Comparison of ENCODE assay signal across 9 mouse cellular contexts in genomic region chr9:57600620-57601352, GRCm38 (mm10). TPM values are rescaled to one million over a fixed set of nuclear protein-coding genes. Genes with fewer than 3 reads are reported as not detected.
DNase-seq lines count a peak whose midpoint lies in the region; ATAC-seq lines count a peak whose summit lies in the region.
"Had no signal": no experiment of that assay in that cellular context is flagged by ENCODE, and none has a peak within 500 bp of the region (broad histone marks: within the 10 kb centered on the region; RNA-seq: fewer than 3 reads in every experiment).

No protein-coding gene starts in this region.

- no peaks in the 10 kb centered on the region for H3K9me3 ChIP-seq in limb, embryonic 11.5 days (ENCODE audit: control insufficient read depth, low read length)
- H3K9me3 ChIP-seq in limb, embryonic 10.5 days (replicated peaks) = no peaks in the 10 kb centered on the region
- no peaks in the 10 kb centered on the region for H3K9me3 ChIP-seq in intestine, embryonic 14.5 days (ENCODE audit: control insufficient read depth, low read length)
- H3K9me3 ChIP-seq in midbrain, embryonic 14.5 days (ENCODE audit: control insufficient read depth, low read length) = no peaks in the 10 kb centered on the region
- H3K9me3 ChIP-seq: limb, embryonic 12.5 days had no signal

- H3K4me1 ChIP-seq in limb, embryonic 11.5 days (ENCODE audit: control insufficient read depth, insufficient read depth, low read length) = peaks cover 3% of the 10 kb centered on the region; the same call in 1 of the 2 replicates
- H3K4me1 ChIP-seq in limb, embryonic 10.5 days = peaks cover 24% of the 10 kb centered on the region
- 0 out of 2 replicates have a peak, but pooled peaks cover 8% of the 10 kb centered on the region for H3K4me1 ChIP-seq in intestine, embryonic 14.5 days (replicated peaks; ENCODE audit: control insufficient read depth, insufficient read depth, low read length)
- peaks cover 23% of the 10 kb centered on the region for H3K4me1 ChIP-seq in midbrain, embryonic 14.5 days (ENCODE audit: control insufficient read depth, insufficient read depth, low read length)

- no peak for ATAC-seq in limb, embryonic 11.5 days (ENCODE audit: insufficient number of reproducible peaks, low FRiP score, low TSS enrichment, low read depth)
- 0 out of 2 replicates have a peak, but pooled peaks have one; percentile 45 for ATAC-seq in common myeloid progenitor, adult 5-6 weeks (replicated peaks; ENCODE audit: low read depth, poor library complexity, severe bottlenecking)
- peak; percentile 73 for ATAC-seq in intestine, embryonic 14.5 days (replicated peaks; ENCODE audit: low FRiP score, low TSS enrichment, low read depth)
- ATAC-seq in midbrain, embryonic 14.5 days (ENCODE audit: low FRiP score, low TSS enrichment) = no peak

- no peak overlapping the region for H3K9ac ChIP-seq in limb, embryonic 11.5 days (ENCODE audit: low read length)
- no peak overlapping the region for H3K9ac ChIP-seq in intestine, embryonic 14.5 days (ENCODE audit: low read length)
- no peak overlapping the region for H3K9ac ChIP-seq in midbrain, embryonic 14.5 days (replicated peaks; ENCODE audit: low read length)
- H3K9ac ChIP-seq: limb, embryonic 12.5 days had no signal

- H3K27ac ChIP-seq in limb, embryonic 11.5 days (replicated peaks; ENCODE audit: low read depth, low read length) = no peak overlapping the region
- H3K27ac ChIP-seq in limb, embryonic 10.5 days = no peak overlapping the region
- no peak overlapping the region for H3K27ac ChIP-seq in intestine, embryonic 14.5 days (ENCODE audit: low read depth)
- H3K27ac ChIP-seq in midbrain, embryonic 14.5 days (replicated peaks; ENCODE audit: low read depth, low read length) = no peak overlapping the region
- H3K27ac ChIP-seq: limb, embryonic 12.5 days had no signal

- peak; percentile 38 for DNase-seq in limb, embryonic 11.5 days (ENCODE audit: low spot score)
- DNase-seq in limb, embryonic 10.5 days (ENCODE audit: low spot score) = no peak
- DNase-seq in intestine, embryonic 14.5 days (ENCODE audit: low spot score) = peak; percentile 63
- DNase-seq in midbrain, embryonic 14.5 days = peak; percentile 44
- DNase-seq in urinary bladder, postnatal 36 days (ENCODE audit: low spot score in 2 of 2) = no peak
- DNase-seq in thymus, postnatal 14 days = no peak
- no peak for DNase-seq in layer of hippocampus, postnatal 10 days (ENCODE audit: low spot score in 2 of 2)

- no peaks in the 10 kb centered on the region for H3K36me3 ChIP-seq in limb, embryonic 11.5 days (ENCODE audit: control insufficient read depth, insufficient read depth, low read length)
- H3K36me3 ChIP-seq in limb, embryonic 10.5 days = no peaks in the 10 kb centered on the region
- no peaks in the 10 kb centered on the region for H3K36me3 ChIP-seq in intestine, embryonic 14.5 days (ENCODE audit: control insufficient read depth, insufficient read depth, low read length)
- no peaks in the 10 kb centered on the region; the same call in 1 of the 2 replicates for H3K36me3 ChIP-seq in midbrain, embryonic 14.5 days (ENCODE audit: control insufficient read depth, insufficient read depth, low read length)
- H3K36me3 ChIP-seq: limb, embryonic 12.5 days had no signal

- 3% methylated on average over 3 of the region's 3 CpGs for WGBS in limb, embryonic 11.5 days
- WGBS in limb, embryonic 10.5 days = 11% methylated on average over 3 of the region's 3 CpGs
- 2% methylated on average over 3 of the region's 3 CpGs for WGBS in intestine, embryonic 14.5 days
- 9% methylated on average over 3 of the region's 3 CpGs for WGBS in midbrain, embryonic 14.5 days

- H3K4me2 ChIP-seq in limb, embryonic 11.5 days (ENCODE audit: low read depth, severe bottlenecking) = no peak overlapping the region
- H3K4me2 ChIP-seq in intestine, embryonic 14.5 days (ENCODE audit: low read length) = no peak overlapping the region
- H3K4me2 ChIP-seq in midbrain, embryonic 14.5 days (ENCODE audit: low read length) = no peak overlapping the region
- H3K4me2 ChIP-seq: limb, embryonic 12.5 days had no signal

- no peaks in the 10 kb centered on the region for H3K27me3 ChIP-seq in limb, embryonic 11.5 days (ENCODE audit: control insufficient read depth, insufficient read depth, low read length)
- H3K27me3 ChIP-seq in limb, embryonic 10.5 days (ENCODE audit: low read depth, poor library complexity, severe bottlenecking) = peaks cover 11% of the 10 kb centered on the region
- H3K27me3 ChIP-seq in intestine, embryonic 14.5 days (replicated peaks; ENCODE audit: control insufficient read depth, insufficient read depth, low read length) = peaks cover 6% of the 10 kb centered on the region
- no peaks in the 10 kb centered on the region for H3K27me3 ChIP-seq in midbrain, embryonic 14.5 days (ENCODE audit: control insufficient read depth, insufficient read depth, low read length)

- H3K4me3 ChIP-seq in limb, embryonic 11.5 days (ENCODE audit: low read depth, low read length) = no peak overlapping the region
- no peak overlapping the region for H3K4me3 ChIP-seq in limb, embryonic 10.5 days
- H3K4me3 ChIP-seq in intestine, embryonic 14.5 days (ENCODE audit: low read depth, low read length) = no peak overlapping the region
- H3K4me3 ChIP-seq in midbrain, embryonic 14.5 days (replicated peaks; ENCODE audit: low read depth, low read length) = no peak overlapping the region
- H3K4me3 ChIP-seq: limb, embryonic 12.5 days had no signal

RNA-seq across cellular contexts. Expression of gene Cplx3, which starts 5.3 kb away (rescaled TPM):
- polyA plus RNA-seq in limb, embryonic 11.5 days (2014; fragmentation: Nextera tagmentation; extraction: Ambion mirVana) = not detected in 2 replicates
- not detected in 2 replicates for polyA plus RNA-seq in limb, embryonic 10.5 days (2016; fragmentation: Nextera tagmentation; extraction: Ambion mirVana)
- not detected in 2 replicates for total RNA-seq in common myeloid progenitor, adult 5-6 weeks (2017)
- polyA plus RNA-seq in intestine, embryonic 14.5 days (2014; fragmentation: Nextera tagmentation; extraction: Ambion mirVana) = not detected in 2 replicates
- polyA plus RNA-seq in midbrain, embryonic 14.5 days (2014; fragmentation: Nextera tagmentation; extraction: Ambion mirVana) = 0.74 and 0.96 TPM in 2 replicates
- 1 to 10 TPM; 1.9 to 2.6 TPM for total RNA-seq in layer of hippocampus, postnatal 10 days (2021)
- polyA plus RNA-seq: limb, embryonic 12.5 days had no signal

RNA-seq across cellular contexts. Expression of gene Ulk3, which starts 11.5 kb away (rescaled TPM):
- polyA plus RNA-seq in limb, embryonic 11.5 days (2014; fragmentation: Nextera tagmentation; extraction: Ambion mirVana) = 9.7 and 9.8 TPM in 2 replicates
- polyA plus RNA-seq in limb, embryonic 10.5 days (2016; fragmentation: Nextera tagmentation; extraction: Ambion mirVana) = 10.1 and 12.0 TPM in 2 replicates
- 4.1 and 10.6 TPM in 2 replicates for total RNA-seq in common myeloid progenitor, adult 5-6 weeks (2017)
- 14.2 and 14.3 TPM in 2 replicates for polyA plus RNA-seq in intestine, embryonic 14.5 days (2014; fragmentation: Nextera tagmentation; extraction: Ambion mirVana)
- 12.5 and 20.4 TPM in 2 replicates for polyA plus RNA-seq in midbrain, embryonic 14.5 days (2014; fragmentation: Nextera tagmentation; extraction: Ambion mirVana)
- total RNA-seq in layer of hippocampus, postnatal 10 days (2021) = 10 to 100 TPM; 26.3 to 27.0 TPM

RNA-seq across cellular contexts. Expression of gene Lman1l, which starts 19.8 kb away (rescaled TPM):
- polyA plus RNA-seq in limb, embryonic 11.5 days (2014; fragmentation: Nextera tagmentation; extraction: Ambion mirVana) = not detected in 2 replicates
- not detected in 2 replicates for polyA plus RNA-seq in limb, embryonic 10.5 days (2016; fragmentation: Nextera tagmentation; extraction: Ambion mirVana)
- not detected in 2 replicates for total RNA-seq in common myeloid progenitor, adult 5-6 weeks (2017)
- polyA plus RNA-seq in intestine, embryonic 14.5 days (2014; fragmentation: Nextera tagmentation; extraction: Ambion mirVana) = not detected in 2 replicates
- not detected in 2 replicates for polyA plus RNA-seq in midbrain, embryonic 14.5 days (2014; fragmentation: Nextera tagmentation; extraction: Ambion mirVana)
- not detected for total RNA-seq in layer of hippocampus, postnatal 10 days (2021)
- polyA plus RNA-seq: limb, embryonic 12.5 days had no signal

RNA-seq across cellular contexts. Expression of gene Scamp2, which starts 40.0 kb away (rescaled TPM):
- polyA plus RNA-seq in limb, embryonic 11.5 days (2014; fragmentation: Nextera tagmentation; extraction: Ambion mirVana) = 44.4 and 44.7 TPM in 2 replicates
- polyA plus RNA-seq in limb, embryonic 10.5 days (2016; fragmentation: Nextera tagmentation; extraction: Ambion mirVana) = 37.4 and 41.9 TPM in 2 replicates
- 19.2 and 24.9 TPM in 2 replicates for total RNA-seq in common myeloid progenitor, adult 5-6 weeks (2017)
- polyA plus RNA-seq in intestine, embryonic 14.5 days (2014; fragmentation: Nextera tagmentation; extraction: Ambion mirVana) = 75.5 and 80.2 TPM in 2 replicates
- polyA plus RNA-seq in midbrain, embryonic 14.5 days (2014; fragmentation: Nextera tagmentation; extraction: Ambion mirVana) = 48.2 TPM in 2 replicates
- total RNA-seq in layer of hippocampus, postnatal 10 days (2021) = 10 to 100 TPM; 28.9 to 33.3 TPM

RNA-seq across cellular contexts. Expression of gene Mpi, which starts 48.2 kb away (rescaled TPM):
- polyA plus RNA-seq in limb, embryonic 11.5 days (2014; fragmentation: Nextera tagmentation; extraction: Ambion mirVana) = 43.5 and 43.8 TPM in 2 replicates
- polyA plus RNA-seq in limb, embryonic 10.5 days (2016; fragmentation: Nextera tagmentation; extraction: Ambion mirVana) = 60.0 and 61.3 TPM in 2 replicates
- 10.7 and 14.5 TPM in 2 replicates for total RNA-seq in common myeloid progenitor, adult 5-6 weeks (2017)
- 40.4 and 42.7 TPM in 2 replicates for polyA plus RNA-seq in intestine, embryonic 14.5 days (2014; fragmentation: Nextera tagmentation; extraction: Ambion mirVana)
- 53.5 and 56.5 TPM in 2 replicates for polyA plus RNA-seq in midbrain, embryonic 14.5 days (2014; fragmentation: Nextera tagmentation; extraction: Ambion mirVana)
- total RNA-seq in layer of hippocampus, postnatal 10 days (2021) = 10 to 100 TPM; 70.4 to 76.5 TPM

Comparison
In these comparisons a context has a peak if more than half of its experiments do, and no peak if none do; other contexts are left out.
1. DNase-seq: peak in limb, embryonic 11.5 days (single experiment), intestine, embryonic 14.5 days (single experiment) and midbrain, embryonic 14.5 days (single experiment); none in limb, embryonic 10.5 days (single experiment), urinary bladder, postnatal 36 days (0 of 2), thymus, postnatal 14 days (single experiment) and layer of hippocampus, postnatal 10 days (0 of 2).
2. ATAC-seq: peak in common myeloid progenitor, adult 5-6 weeks (single experiment) and intestine, embryonic 14.5 days (single experiment); none in limb, embryonic 11.5 days (single experiment) and midbrain, embryonic 14.5 days (single experiment).